Mouse (Mus musculus): ENCODE measurements around the gene Fcrlb.

The Fcrlb gene

DNA sequence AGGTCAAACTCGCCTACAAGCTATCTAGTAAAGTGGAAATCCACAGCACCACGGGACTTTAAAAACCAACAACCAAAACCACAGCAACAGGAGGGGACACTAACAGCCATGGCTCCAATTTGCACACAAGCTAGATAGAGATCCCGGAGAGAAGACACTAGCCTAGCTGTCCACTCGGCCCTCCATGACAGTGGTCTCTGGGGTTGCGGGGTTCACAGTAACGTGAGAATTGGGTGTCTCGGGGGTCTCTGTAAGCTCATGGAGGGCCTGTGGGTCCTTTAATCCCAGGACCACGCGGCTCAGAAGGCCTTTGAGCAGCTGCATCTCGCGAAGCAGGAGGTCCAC is 5.7 kb downstream of the Fcrlb start:
- no peak for DNase-seq

DNA sequence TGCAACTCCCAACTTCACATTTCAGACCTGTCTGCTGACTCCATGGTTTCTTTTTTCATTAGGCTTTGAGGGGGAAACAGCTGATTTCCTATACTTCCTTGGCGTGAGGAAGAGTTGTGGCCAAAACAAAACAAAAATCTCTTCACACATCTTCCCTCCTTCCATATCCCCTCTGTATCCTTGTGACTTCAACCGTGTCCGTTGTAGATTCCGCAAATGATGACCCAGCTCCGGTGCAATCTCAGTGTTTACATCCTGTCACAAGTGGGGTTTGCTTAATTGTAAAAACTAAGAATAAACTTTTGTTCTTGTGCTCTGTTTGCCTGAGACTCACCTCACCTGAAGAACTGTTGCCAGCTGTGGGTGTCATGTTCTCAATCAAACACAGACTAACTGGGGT is 9.3 kb downstream of the Fcrlb start:
- DNase-seq: no peak

DNA sequence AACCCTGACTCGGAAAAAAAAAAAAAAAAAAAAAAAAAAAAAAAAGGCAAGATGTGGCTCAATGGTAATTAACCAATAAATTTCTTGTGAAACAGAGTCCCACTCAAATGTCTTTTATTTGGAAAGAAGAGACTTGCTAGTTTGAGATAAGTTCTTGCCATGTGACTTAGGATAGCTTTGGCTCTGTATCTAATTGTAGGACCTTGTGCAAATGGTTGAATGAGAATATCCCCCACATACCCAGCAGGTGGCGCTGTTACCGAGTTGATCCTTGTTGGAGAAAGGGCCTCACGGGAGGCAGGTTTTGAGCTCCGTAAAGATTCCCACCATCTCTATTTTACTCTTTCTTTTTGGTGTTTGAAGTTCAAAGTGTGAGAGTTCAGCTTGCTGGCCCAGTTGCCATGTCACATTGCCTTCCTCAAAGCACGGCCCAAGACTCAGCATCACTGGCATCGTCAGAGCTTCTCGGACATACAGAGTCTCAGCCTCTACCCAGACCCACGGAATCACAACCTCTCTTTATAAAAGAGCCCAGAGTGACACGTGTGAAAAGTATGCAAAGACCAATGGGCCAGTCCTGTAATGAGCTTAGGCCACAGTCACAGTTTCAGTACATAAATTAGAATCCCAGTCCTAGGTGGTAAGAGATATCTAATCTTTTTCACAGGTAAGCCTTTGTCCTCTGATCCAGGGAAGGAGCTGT is 11.1 kb downstream of the Fcrlb start:
- peak; percentile 91 for DNase-seq

DNA sequence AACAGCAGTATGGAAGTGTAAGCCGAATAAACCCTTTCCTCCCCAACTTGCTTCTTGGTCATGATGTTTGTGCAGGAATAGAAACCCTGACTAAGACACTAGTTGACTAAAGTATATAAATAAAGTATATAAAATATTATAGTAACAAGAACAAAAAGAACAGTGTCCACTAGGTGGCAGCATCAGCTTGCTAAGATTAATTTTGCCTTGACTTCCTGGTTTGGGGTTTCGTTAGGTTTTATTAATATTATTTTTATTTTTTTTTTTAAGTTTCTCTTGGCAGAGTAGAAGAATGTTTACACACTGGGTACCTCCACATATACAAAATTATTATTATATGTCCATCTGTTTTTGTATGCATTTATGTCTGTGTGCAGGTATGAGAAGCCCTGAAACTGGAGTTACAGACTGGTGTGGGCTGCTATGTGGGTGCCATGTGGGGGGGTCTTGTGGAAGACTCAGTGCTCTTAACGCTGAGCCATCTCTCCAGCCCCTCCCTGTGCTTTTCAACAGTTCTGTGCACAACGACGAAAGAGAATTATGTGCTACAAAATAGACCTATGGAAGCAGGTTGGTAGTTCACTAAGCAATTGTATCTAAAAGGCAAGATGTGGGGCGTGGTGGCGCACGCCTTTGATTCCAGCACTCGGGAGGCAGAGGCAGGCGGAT is 11.8 kb downstream of the Fcrlb start:
- DNase-seq: peak; percentile 47 to 63

GRCm38 (mm10) chr1:170898413-170899075 is 14.2 kb downstream of the Fcrlb start:
- no peak for DNase-seq

GRCm38 (mm10) chr1:170896651-170897281 is 16.0 kb downstream of the Fcrlb start:
- DNase-seq: no peak

- no peak for DNase-seq
Measured at GRCm38 (mm10) chr1:170894603-170895602, 17.8 kb downstream of the Fcrlb start.

DNA sequence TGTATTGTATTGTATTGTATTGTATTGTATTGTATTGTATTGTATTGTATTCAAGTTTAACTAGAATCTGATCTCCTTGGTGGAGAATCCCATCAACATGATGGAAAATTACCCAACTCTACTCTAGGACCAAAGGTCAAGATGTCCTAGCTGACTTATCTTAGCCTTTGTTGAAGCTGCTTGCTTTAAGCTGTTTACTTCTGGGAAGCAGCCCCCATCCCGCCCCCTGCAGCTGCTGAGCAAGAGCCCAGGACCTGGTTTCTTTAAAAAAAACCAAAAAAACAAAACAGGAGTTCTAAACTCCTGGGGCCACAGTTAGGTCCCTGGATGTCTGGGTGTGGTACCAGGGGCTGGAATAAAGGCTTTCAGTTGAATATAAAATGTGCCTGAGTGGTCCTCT is 20.5 kb downstream of the Fcrlb start:
- DNase-seq: no peak

DNA sequence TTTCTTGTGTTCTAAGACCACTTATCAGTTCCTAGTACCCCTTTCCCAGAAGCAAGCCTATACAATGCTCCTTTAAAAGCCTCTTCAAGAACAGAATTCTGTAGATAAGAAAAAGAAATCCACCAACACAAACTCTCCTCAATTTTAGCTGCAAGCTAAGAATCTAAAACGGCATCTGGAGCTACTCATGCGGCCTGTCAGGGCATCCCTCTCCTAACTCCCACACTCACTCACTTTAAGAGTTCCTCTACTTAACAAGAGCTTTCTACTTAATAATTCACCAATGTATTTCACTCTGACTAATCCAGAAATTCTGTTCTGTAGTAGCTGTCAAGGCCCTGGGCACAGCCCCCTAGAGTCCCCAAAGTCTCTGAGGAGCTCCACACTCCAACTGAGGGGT is 21.1 kb downstream of the Fcrlb start:
- peak; percentile 55 to 57 for DNase-seq

DNA sequence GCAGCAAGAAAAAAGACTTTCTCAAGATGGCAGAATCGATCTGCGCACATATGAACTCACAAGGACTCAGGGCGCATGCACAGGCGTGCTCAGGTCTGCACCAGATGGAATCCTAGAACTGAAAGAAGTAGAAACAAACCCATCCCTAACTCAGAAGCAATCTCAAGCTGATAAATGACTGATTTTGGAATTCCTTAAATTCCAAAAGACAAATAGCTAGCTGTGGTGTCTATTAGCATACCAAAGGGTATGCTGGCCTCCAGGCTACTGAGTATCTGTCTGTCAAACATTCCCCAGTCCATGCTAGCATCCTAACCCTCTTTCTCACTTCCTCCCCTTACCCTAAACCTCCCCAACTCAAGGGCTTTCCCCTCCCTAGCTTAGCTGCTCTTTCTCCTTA is 23.4 kb downstream of the Fcrlb start:
- DNase-seq: no peak

- no peak for DNase-seq
Measured at GRCm38 (mm10) chr1:170886044-170886458, 26.7 kb downstream of the Fcrlb start.

DNA sequence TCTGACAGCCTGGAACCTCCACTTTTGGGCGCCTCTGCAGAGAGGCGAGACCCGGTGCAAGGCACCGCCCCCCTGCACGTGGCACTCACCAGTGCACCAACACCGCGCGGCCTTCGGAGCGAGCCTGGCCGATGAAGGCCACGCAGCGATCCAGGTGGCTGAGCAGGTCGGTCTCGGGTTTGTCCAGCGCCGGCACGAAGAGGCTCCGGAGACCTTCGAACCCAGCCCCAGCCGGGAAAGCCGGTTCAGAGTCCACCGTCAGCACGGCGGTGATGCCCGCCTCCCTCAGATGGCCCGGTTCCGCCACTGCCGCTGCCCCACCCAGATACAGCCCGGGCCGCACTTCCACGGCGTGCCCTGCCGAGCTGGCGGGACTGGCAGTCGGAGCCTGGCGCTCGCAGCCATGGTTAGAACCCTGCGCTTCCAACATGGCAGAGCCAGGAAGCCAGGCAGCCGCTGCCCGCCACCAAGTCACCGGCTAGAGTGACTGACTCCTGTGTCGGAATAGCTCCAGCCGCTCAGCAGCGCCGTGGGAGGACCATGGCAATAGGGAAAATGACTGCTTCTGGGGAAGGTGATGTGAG is 27.7 kb downstream of the Fcrlb start, which contains the start of the genes Gm26620 and Dusp12:
TSS of gene Gm26620 (plus strand) at position 88 of the 584 bp plus-strand sequence.
TSS of gene Dusp12 (minus strand) at position 563 of the 584 bp plus-strand sequence.
- peak; percentile 89 to 93 for DNase-seq

DNA sequence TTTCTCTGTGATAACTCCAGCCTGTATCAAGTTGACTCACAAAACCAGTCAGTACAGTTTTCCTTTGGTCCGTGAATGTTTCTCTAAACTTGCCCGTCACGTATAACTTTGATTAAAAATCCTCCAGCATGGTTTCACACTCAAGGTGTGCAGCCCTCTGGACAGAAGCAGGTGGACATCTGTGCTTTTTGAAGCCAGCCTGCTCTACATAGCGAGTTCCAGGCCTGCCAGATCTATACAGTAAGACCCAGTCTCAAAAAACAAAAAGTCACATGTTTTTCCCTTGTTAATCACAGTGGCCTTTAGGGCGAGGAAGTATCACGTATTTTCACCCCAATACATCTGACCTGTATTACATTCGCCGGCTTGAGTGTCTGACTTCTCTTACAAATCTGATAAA is 28.4 kb downstream of the Fcrlb start:
- DNase-seq: no peak

GRCm38 (mm10) chr1:170882915-170883485 is 29.7 kb downstream of the Fcrlb start:
- DNase-seq: no peak

DNA sequence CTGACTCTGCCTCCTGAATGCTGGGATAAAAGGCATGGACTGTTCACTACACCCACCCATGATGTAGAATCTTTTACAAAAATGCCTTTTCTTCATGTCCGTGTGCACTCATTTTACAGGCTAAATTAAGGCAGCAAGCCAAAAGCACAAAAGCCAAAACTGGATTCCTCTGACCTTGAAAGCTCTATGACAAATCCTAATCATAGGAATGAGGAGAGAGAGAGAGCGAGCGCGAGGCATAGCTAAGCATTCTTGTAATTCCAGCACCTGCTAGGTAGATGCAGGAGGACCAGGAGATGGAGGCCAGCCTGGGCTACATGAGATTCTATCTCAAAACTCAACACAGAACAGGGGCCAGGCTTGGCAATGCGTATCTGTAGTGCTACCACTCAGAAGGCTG is 35.8 kb downstream of the Fcrlb start:
- DNase-seq: no peak

- DNase-seq: no peak
Measured at GRCm38 (mm10) chr1:170875676-170876075, 37.1 kb downstream of the Fcrlb start.

- no peak for DNase-seq
Measured at GRCm38 (mm10) chr1:170871961-170872360, 40.8 kb downstream of the Fcrlb start.

GRCm38 (mm10) chr1:170871402-170871801 is 41.3 kb downstream of the Fcrlb start:
- no peak for DNase-seq

GRCm38 (mm10) chr1:170868905-170869283 is 43.8 kb downstream of the Fcrlb start:
- no peak for DNase-seq

DNA sequence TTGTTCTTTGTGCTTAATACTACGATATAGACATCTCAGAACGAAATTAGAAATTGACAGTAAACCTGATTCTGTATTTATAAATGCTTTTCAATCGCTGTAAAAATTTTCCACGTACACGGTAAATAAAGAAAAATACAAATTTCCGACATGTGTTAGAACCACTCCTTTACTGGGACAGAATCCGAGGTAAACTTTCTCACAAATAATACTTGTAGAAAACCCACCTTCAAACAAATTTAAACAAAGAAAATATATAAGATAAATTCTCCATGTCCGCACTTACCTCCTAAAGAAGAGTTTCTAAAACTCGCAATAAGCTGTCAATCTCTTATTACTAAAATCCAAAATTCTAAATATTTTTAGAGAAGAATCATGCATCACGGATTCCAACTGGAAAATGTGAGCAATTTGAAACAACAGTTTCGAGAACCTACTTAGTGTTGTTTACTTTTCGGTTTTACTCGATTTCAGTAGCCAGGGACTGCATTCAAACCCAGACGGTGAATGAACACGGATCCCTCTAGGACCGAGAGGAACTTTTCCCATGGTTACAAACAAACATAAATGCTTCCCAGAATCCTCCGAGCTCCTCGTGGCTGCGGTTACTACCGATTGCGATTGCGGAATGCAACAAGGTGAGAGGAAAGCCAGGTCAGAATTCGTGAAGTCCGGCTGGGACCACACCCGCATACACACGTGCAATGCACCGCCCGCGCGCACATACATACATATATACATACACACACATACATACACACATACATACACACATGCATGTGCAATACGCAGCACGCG is 44.4 kb downstream of the Fcrlb start:
- DNase-seq: peak; percentile 64 to 75

- peak; percentile 97 for DNase-seq
Measured at GRCm38 (mm10) chr1:170867691-170868105, 45.0 kb downstream of the Fcrlb start, which contains the start of gene Atf6. Gene Atf6 (minus strand): TSS chr1:170867771.
